Mouse (Mus musculus) heart, adult 2 months (tissue): ENCODE measurements at regions not wholly inside any gene's neighbourhood (a gene's known extent, or its start where the extent isn't known, plus 50 kb on each side); places are given as distances from the start of the nearest gene placed in this dataset.

Experiments used
- DNase-seq, 2 experiments: peaks; one replicate each; pipeline ENCODE4 v3.0.0; 2021
- H3K27ac ChIP-seq: fragments of 200-600 bp; 2 replicates; pipeline ENCODE4 v1.8.1; 2022
- H3K27me3 ChIP-seq: fragments of 200-500 bp; 2 replicates; pipeline ENCODE4 v1.6.1; 2012; ENCODE audit warnings: mild to moderate bottlenecking, low read length, inconsistent platforms, mixed read lengths; ENCODE audit not compliant: control insufficient read depth, insufficient read depth
- H3K36me3 ChIP-seq: fragments of 200-500 bp; 2 replicates; pipeline ENCODE4 v1.6.1; 2012; ENCODE audit warnings: low read length, inconsistent platforms; ENCODE audit not compliant: control insufficient read depth, insufficient read depth
- H3K4me1 ChIP-seq: fragments of 200-500 bp; 2 replicates; pipeline ENCODE4 v1.6.1; 2011; ENCODE audit warnings: low read length; ENCODE audit not compliant: control insufficient read depth, insufficient read depth
- H3K4me3 ChIP-seq: fragments of 200-600 bp; 2 replicates; pipeline ENCODE4 v1.8.1; 2022
- H3K79me2 ChIP-seq: fragments of 200-500 bp; replicated peaks from 2 replicates; pipeline ENCODE4 v1.6.1; 2012; ENCODE audit warnings: mild to moderate bottlenecking, inconsistent platforms, low read length, moderate library complexity, mixed read lengths; ENCODE audit not compliant: control insufficient read depth, insufficient read depth
- H3K9ac ChIP-seq: fragments of 200-500 bp; 2 replicates; pipeline ENCODE4 v1.6.1; 2012; ENCODE audit warnings: low read depth, mild to moderate bottlenecking, control low read depth, inconsistent platforms, low read length, mixed read lengths
- CTCF ChIP-seq: fragments of 200-600 bp; IDR thresholded peaks from 2 replicates; pipeline ENCODE4 v1.8.1; 2022; ENCODE audit warnings: antibody characterized with exemption, mild to moderate bottlenecking, moderate library complexity
- EP300 ChIP-seq: fragments of 200-500 bp; IDR thresholded peaks from 2 replicates; pipeline ENCODE4 v1.6.1; 2011; ENCODE audit warnings: low read depth, low read length, control low read depth; ENCODE audit not compliant: insufficient read depth
- WGBS: fragments of 180-500 bp; shearing (Covaris S2); methylation state at CpG from one replicate; pipeline ENCODE4 v1.1.7; 2018; 5-methylcytosine and 5-hydroxymethylcytosine counted together
- intact Hi-C: fragments of 180-260 bp; cut with DNase I; formaldehyde crosslinking; loops from one replicate; pipeline ENCODE4 v1.15.1; 2025

GRCm38 (mm10) chrX:153629790-153630189, 66.4 kb downstream of the Kctd12b start:
- Histone ChIP-seq H3K27ac (no peak overlapping the region; the same call in 1 of the 2 replicates), H3K9ac (no peak overlapping the region), H3K4me1 (no peaks in the 10 kb centered on the region), H3K79me2 (no peaks in the 10 kb centered on the region), H3K4me3 (no peak overlapping the region), H3K27me3 (no peaks in the 10 kb centered on the region), H3K36me3 (no peaks in the 10 kb centered on the region)
- no peak for TF ChIP-seq EP300
- TF ChIP-seq CTCF, result no peak
- DNase-seq, result no peak
- intact Hi-C loops, result loop anchor here (5.0 kb wide), 1 partner anchor 38 kb away; no protein-coding TSS in a partner anchor
- 54% methylated on average over 2 of the region's 2 CpGs for WGBS

- WGBS, result 69% methylated on average over 2 of the region's 2 CpGs
- Histone ChIP-seq H3K27me3 (no peaks in the 10 kb centered on the region), H3K9ac (no peak overlapping the region), H3K4me1 (no peaks in the 10 kb centered on the region), H3K27ac (no peak overlapping the region), H3K79me2 (no peaks in the 10 kb centered on the region), H3K4me3 (no peak overlapping the region), H3K36me3 (no peaks in the 10 kb centered on the region)
- DNase-seq, result no peak
- intact Hi-C loops, result no loop called here
- TF ChIP-seq EP300, result no peak
Measured at GRCm38 (mm10) chrX:153625232-153625631, 66.8 kb downstream of the Cypt3 start.
